Mouse (Mus musculus) bone marrow, adult 2 months (tissue): Measurements from ENCODE around the gene Tbcd. TPM values are rescaled to one million over a fixed set of nuclear protein-coding genes. Genes with fewer than 3 reads are reported as not detected.

Experiments
- H3K27ac ChIP-seq: fragments of 200-500 bp; 2 replicates; pipeline ENCODE4 v1.5.1; 2012; ENCODE audit warnings: low read depth, mild to moderate bottlenecking, control low read depth, inconsistent platforms, low read length; ENCODE audit not compliant: control insufficient read depth, poor library complexity, insufficient read depth
- H3K4me1 ChIP-seq: fragments of 200-500 bp; 2 replicates; pipeline ENCODE4 v1.6.1; 2011; ENCODE audit warnings: low read length; ENCODE audit not compliant: control insufficient read depth, insufficient read depth
- H3K4me3 ChIP-seq: fragments of 200-500 bp; replicated peaks from 2 replicates; pipeline ENCODE3; 2011; ENCODE audit warnings: mild to moderate bottlenecking, low read depth, low read length, control low read depth; ENCODE audit not compliant: control insufficient read depth
- CTCF ChIP-seq: fragments of 200-500 bp; IDR thresholded peaks from 2 replicates; pipeline ENCODE4 v1.5.1; 2011; ENCODE audit warnings: low read length, control low read depth; ENCODE audit not compliant: control insufficient read depth, insufficient read depth
- POLR2A ChIP-seq: fragments of 200-500 bp; IDR thresholded peaks from 2 replicates; pipeline ENCODE4 v1.6.1; 2011; ENCODE audit warnings: low read depth, mild to moderate bottlenecking, control low read depth, low read length, borderline replicate concordance; ENCODE audit not compliant: control insufficient read depth
- WGBS: fragments of 180-500 bp; shearing (Covaris S2); methylation state at CpG from one replicate; pipeline ENCODE4 v1.1.7; 2018; 5-methylcytosine and 5-hydroxymethylcytosine counted together
- polyA plus RNA-seq: library from polyadenylated mRNA; stranded (reverse); fragments of >200 nt; gene quantifications from 2 replicates; pipeline ENCODE4 v1.2.4, GENCODE M21; 2011; ENCODE audit warnings: low replicate concordance; ENCODE audit not compliant: missing spikeins, insufficient read depth, insufficient read length

The Tbcd gene
- polyA plus RNA-seq, result 25.2 and 28.4 TPM in 2 replicates

GRCm38 (mm10) chr11:121451753-121452635 is at the start of gene Tbcd:
Gene Tbcd, plus strand, starts transcription at chr11:121451949.
- peak within 1 kb of the TSS; percentile 91 for H3K4me3 ChIP-seq
- peak within 1 kb of the TSS; percentile 71 for H3K27ac ChIP-seq
- WGBS, result under 1% methylated on average over 58 of the region's 58 CpGs
- no peak for TF ChIP-seq CTCF
- peak; percentile 39; the same call in 1 of the 2 replicates for TF ChIP-seq POLR2A
- H3K4me1 ChIP-seq, result peaks cover 5% of the 10 kb centered on the region; the same call in 1 of the 2 replicates

DNA sequence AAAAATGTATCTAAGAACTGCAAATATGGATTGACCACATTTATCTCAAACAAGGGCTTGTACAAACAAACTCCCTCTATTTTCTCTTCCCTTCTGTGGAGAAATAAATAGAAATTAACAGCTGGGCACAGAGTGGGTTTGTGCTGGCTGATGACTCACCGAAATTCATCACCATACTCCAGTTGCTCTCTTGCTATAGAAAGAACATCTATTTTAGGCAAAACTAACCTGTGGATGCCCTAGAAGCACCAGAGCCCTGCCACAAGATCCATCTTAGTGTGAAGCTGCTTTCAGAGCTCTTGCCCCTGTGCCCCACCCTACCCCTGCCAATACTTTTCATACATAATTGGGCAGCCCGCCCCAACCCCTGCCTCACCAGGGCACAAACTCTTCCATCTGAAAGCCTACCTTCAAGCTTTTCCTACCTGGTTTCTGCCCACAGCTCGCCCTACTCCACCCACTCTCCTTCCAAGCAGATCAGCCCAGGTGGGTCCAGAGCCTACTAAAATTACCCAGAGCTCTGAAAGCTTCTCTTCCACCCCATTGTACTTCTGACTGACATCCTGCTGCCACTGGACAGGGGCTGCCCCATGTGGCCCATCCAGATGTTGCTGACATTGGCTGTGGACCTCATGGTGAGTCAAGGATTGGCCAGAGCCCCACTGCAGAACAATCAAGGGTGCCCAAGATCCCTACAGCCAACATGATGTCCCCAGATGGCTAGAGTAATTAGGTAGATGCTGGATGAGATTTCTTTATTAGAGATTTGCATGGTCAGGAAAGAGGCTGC is 44.2 kb upstream of the Tbcd start:
- no peak overlapping the region for H3K27ac ChIP-seq
- no peak overlapping the region for H3K4me3 ChIP-seq
- TF ChIP-seq CTCF, result no peak
- TF ChIP-seq POLR2A, result no peak
- WGBS, result 66% methylated on average over 3 of the region's 3 CpGs
- H3K4me1 ChIP-seq, result no peaks in the 10 kb centered on the region; the same call in 1 of the 2 replicates

- 81% methylated on average over 5 of the region's 5 CpGs for WGBS
- Histone ChIP-seq H3K27ac (no peak overlapping the region), H3K4me3 (no peak overlapping the region), H3K4me1 (no peaks in the 10 kb centered on the region)
- TF ChIP-seq CTCF (no peak), POLR2A (no peak)
Measured at GRCm38 (mm10) chr11:121414762-121415161, 37.0 kb upstream of the Tbcd start.

DNA sequence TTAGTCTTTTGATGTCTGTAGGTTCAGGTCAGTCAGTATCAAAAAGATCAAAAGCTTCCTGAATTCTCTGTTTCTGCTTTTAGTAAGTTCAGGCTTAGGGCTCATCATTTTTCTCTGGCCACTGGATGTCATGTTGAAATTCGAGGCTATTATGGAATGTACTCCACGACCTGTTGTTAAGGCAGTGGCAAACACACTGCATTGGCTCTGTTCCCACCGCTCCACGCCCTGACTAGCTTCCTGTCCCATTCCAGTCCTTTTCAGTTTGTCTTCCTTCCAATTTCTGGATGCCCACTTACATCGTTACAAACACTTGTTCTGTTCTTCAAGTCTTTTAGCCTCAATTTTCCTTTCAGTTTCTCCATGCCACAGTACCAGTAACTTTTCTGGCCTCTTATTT is 36.4 kb upstream of the Tbcd start:
- Histone ChIP-seq H3K27ac (no peak overlapping the region), H3K4me1 (no peaks in the 10 kb centered on the region), H3K4me3 (no peak overlapping the region)
- TF ChIP-seq CTCF, result no peak
- TF ChIP-seq POLR2A, result no peak
- WGBS, result 67% methylated on average over 5 of the region's 5 CpGs

GRCm38 (mm10) chr11:121417971-121418370 is 33.8 kb upstream of the Tbcd start:
- Histone ChIP-seq H3K27ac (no peak overlapping the region), H3K4me1 (no peaks in the 10 kb centered on the region; the same call in 1 of the 2 replicates), H3K4me3 (no peak overlapping the region)
- 85% methylated on average over 5 of the region's 5 CpGs for WGBS
- TF ChIP-seq CTCF, result no peak
- no peak for TF ChIP-seq POLR2A

DNA sequence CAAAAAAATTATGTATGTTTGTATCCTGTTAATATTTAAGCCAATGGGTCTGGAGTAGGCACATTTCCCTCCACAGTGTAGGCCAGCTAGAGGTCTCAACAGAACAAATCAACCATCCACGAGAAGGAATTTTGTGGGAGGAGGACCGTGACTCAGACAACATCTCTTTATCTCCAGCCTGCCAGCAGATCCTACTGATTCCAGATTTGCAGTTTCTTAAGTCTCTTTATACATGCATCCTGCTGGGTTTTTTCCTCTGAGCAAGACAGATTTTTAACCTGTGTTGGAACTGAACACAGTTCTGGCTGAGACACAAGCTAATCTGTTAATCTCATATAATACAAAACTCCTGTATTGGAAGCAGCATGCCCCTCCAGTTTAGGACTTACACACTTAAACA is 32.8 kb upstream of the Tbcd start:
- no peak for TF ChIP-seq CTCF
- TF ChIP-seq POLR2A, result no peak
- Histone ChIP-seq H3K4me1 (no peaks in the 10 kb centered on the region; the same call in 1 of the 2 replicates), H3K27ac (no peak overlapping the region), H3K4me3 (no peak overlapping the region)
- WGBS, result 87% methylated on average over 2 of the region's 2 CpGs

DNA sequence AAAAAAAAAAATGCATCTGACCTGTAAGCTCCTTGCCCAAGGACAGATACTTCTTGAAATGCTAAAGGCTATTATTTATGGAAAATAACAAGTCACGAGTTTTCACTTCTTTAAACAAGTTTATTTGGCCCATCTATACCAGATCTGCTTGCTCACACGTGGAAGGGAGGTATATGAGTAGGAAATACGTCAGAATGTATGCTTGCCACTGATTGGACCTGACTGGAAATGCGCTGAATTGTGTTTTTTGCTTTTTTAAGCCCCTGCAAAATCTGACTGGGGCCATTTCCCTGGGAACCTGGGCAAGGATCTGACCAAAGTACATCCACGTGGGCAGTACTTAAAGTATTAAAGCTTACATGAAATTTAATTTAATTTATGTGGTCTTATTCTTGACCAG is 31.4 kb upstream of the Tbcd start:
- Histone ChIP-seq H3K4me3 (no peak overlapping the region), H3K27ac (no peak overlapping the region), H3K4me1 (no peaks in the 10 kb centered on the region; the same call in 1 of the 2 replicates)
- WGBS, result 61% methylated on average over 5 of the region's 5 CpGs
- TF ChIP-seq CTCF, result no peak
- no peak for TF ChIP-seq POLR2A
